Mouse (Mus musculus) thymus, adult 2 months (tissue): ENCODE results near the gene Poglut1. TPM values are rescaled to one million over a fixed set of nuclear protein-coding genes. Genes with fewer than 3 reads are reported as not detected.

ENCODE experiments used
- DNase-seq: peaks from one replicate; pipeline ENCODE4 v3.0.0; 2021
- H3K27ac ChIP-seq: fragments of 200-500 bp; 2 replicates; pipeline ENCODE4 v1.5.1; 2012; ENCODE audit warnings: low read length, control low read depth; ENCODE audit not compliant: control insufficient read depth, insufficient read depth
- H3K27me3 ChIP-seq: fragments of 200-500 bp; 2 replicates; pipeline ENCODE4 v1.6.1; 2012; ENCODE audit warnings: mild to moderate bottlenecking, low read length, moderate library complexity, mixed read lengths; ENCODE audit not compliant: control insufficient read depth, insufficient read depth
- H3K36me3 ChIP-seq: fragments of 200-500 bp; 2 replicates; pipeline ENCODE4 v1.6.1; 2012; ENCODE audit warnings: mild to moderate bottlenecking, low read length, moderate library complexity; ENCODE audit not compliant: control insufficient read depth, insufficient read depth
- H3K4me1 ChIP-seq: fragments of 200-500 bp; replicated peaks from 2 replicates; pipeline ENCODE4 v1.6.1; 2012; ENCODE audit warnings: low read length; ENCODE audit not compliant: control insufficient read depth, insufficient read depth
- H3K4me3 ChIP-seq: fragments of 200-500 bp; 2 replicates; pipeline ENCODE4 v1.5.1; 2012; ENCODE audit warnings: mild to moderate bottlenecking, low read length, control low read depth, moderate library complexity; ENCODE audit not compliant: control insufficient read depth, insufficient read depth
- CTCF ChIP-seq: fragments of 200-500 bp; IDR thresholded peaks from 2 replicates; pipeline ENCODE4 v1.5.1; 2012; ENCODE audit warnings: mild to moderate bottlenecking, control low read depth, low read length, moderate library complexity, borderline replicate concordance; ENCODE audit not compliant: control insufficient read depth, poor library complexity, insufficient read depth; ENCODE audit errors: extremely low read depth
- POLR2A ChIP-seq: fragments of 200-500 bp; IDR thresholded peaks from 2 replicates; pipeline ENCODE4 v1.6.1; 2012; ENCODE audit warnings: mild to moderate bottlenecking, low read length, control low read depth, moderate library complexity; ENCODE audit not compliant: control insufficient read depth, poor library complexity, insufficient read depth; ENCODE audit errors: extremely low read depth
- whole genome bisulfite sequencing: fragments of 180-500 bp; shearing (Covaris S2); methylation state at CpG from one replicate; pipeline ENCODE4 v1.1.7; 2018; 5-methylcytosine and 5-hydroxymethylcytosine counted together
- polyA plus RNA-seq: library from polyadenylated mRNA; depleted of rRNA; stranded (reverse); fragments of >200 nt; gene quantifications from 2 replicates; pipeline ENCODE4 v1.2.3, GENCODE M21; 2012

Poglut1 gene
- polyA plus RNA-seq, 1 experiment = 34.8 TPM

DNA sequence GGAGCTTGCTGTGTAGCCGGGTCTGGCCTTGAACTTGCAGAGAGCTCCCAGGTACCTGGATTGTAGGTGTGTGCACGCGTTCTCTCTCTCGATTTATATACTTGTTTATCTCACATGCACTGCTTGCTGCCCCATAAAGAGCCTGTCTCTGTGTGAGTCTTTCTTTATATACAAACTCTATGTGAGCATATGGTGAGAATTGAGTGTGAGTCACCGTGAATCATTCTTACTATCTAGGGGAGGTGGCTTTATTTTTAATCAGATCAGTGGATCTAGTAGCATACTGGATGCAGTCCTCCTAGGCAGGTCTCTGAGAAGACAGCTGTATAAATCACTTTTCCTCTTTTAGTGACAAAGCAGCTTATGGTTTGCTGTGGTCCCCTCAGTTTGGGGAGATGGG, 18.1 kb upstream of the Poglut1 start:
- Histone ChIP-seq H3K27me3 (no peaks in the 10 kb centered on the region), H3K4me3 (no peak overlapping the region), H3K4me1 (peaks cover under 1% of the 10 kb centered on the region; the same call in 1 of the 2 replicates), H3K27ac (no peak overlapping the region), H3K36me3 (peaks cover 24% of the 10 kb centered on the region)
- DNase-seq = no peak
- 96% methylated on average over 5 of the region's 5 CpGs for WGBS
- TF ChIP-seq POLR2A = no peak
- no peak for TF ChIP-seq CTCF

DNA sequence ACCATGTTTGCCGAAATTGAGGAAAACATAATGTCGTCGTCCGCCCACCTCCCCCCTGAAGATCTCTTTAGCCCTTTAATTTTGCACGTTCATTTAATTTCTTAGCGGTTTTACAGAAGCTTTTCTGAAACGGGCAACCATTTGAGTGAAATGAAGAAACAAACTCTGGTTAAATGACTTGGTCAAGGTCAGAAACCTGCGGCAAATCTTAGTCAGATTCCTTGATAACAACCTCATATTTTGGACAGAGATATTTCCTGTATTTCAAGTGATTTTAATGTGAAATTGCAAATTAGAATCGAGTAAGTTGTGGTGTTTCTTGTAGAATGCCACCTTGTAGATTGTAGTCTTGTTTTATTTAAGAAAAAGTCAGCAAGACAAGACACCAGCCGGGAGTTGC, 13.5 kb upstream of the Poglut1 start:
- Histone ChIP-seq H3K36me3 (peaks cover 14% of the 10 kb centered on the region; the same call in 1 of the 2 replicates), H3K27ac (no peak overlapping the region), H3K27me3 (no peaks in the 10 kb centered on the region), H3K4me3 (no peak overlapping the region), H3K4me1 (peaks cover 3% of the 10 kb centered on the region; the same call in 1 of the 2 replicates)
- no peak for DNase-seq
- TF ChIP-seq POLR2A (no peak), CTCF (no peak)
- WGBS = 36% methylated on average over 10 of the region's 10 CpGs

DNA sequence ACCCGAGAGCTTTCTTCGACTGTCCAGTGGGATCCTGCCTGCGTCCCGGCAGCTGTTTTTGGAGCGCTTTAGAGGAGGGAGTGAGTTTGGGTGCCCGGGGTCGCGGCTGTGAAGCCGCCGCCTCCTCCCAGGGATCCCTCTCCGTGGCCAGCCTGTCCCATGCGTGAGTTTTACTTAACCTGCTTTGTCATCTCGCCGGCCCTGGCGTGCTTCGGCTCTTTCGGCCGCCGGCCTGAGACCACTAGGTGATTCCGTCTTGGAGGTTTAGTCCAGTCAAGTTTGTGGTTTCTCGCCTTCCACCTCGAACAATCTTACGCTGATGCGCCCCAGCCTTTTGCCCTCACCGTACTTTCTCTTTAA, 12.9 kb upstream of the Poglut1 start:
- Histone ChIP-seq H3K27ac (peak overlapping the region; percentile 6; the same call in 1 of the 2 replicates), H3K36me3 (peaks cover 9% of the 10 kb centered on the region; the same call in 1 of the 2 replicates)
- WGBS = under 1% methylated on average over 25 of the region's 25 CpGs

DNA sequence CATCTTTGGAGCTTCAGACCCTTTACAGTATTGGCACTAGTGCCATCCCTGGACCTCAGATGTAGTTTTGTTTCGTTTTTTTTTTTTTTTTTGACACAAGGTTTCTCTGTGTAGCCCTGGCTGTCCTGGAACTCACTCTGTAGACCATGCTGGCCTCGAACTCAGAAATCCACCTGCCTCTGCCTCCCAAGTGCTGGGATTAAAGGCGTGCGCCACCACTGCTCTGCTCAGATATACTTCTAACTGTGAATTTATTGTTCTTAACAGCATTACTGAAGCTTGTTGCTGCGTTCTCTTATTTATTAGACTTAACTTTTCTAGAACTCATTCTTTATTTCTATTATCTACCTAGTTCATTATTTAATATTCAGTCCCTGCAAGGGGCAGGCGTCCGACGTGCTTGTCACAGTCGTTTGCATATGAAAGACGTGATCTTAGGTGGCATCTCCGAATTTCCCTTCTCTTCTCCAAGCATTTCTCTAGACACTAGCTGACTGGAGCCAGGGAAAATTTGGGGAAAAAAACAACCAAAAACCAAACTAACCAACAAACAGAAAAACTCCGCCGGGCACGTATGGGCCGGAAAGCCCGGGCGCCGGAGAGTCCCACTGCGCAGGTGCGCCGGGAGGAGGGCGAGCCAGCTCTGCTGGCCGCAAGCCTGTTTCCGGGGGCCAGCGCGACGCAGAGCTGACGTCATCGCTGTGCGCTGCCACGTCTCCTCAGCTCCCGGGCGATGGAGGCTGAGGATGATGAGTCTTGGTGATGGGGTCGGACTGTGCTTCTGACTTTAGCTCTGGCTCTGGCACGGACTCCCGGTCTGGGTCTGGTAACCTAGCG, 12.3 kb upstream of the Poglut1 start:
- peak; percentile 93 for DNase-seq
- peaks cover 5% of the 10 kb centered on the region; the same call in 1 of the 2 replicates for H3K36me3 ChIP-seq
- peak; percentile 79 for TF ChIP-seq POLR2A
- TF ChIP-seq CTCF = no peak
- H3K4me1 ChIP-seq = peaks cover 3% of the 10 kb centered on the region; the same call in 1 of the 2 replicates
- no peaks in the 10 kb centered on the region for H3K27me3 ChIP-seq
- peak overlapping the region; percentile 28; the same call in 1 of the 2 replicates for H3K27ac ChIP-seq
- H3K4me3 ChIP-seq = peak overlapping the region; percentile 82
- WGBS = 7% methylated on average over 37 of the region's 37 CpGs

More for the DNA sequence above, 12.9 kb upstream of the Poglut1 start:
- H3K4me3 ChIP-seq = peak overlapping the region; percentile 82
- peaks cover 3% of the 10 kb centered on the region; the same call in 1 of the 2 replicates for H3K4me1 ChIP-seq
- TF ChIP-seq CTCF (no peak), POLR2A (no peak)
- H3K27me3 ChIP-seq = no peaks in the 10 kb centered on the region
- no peak for DNase-seq

DNA sequence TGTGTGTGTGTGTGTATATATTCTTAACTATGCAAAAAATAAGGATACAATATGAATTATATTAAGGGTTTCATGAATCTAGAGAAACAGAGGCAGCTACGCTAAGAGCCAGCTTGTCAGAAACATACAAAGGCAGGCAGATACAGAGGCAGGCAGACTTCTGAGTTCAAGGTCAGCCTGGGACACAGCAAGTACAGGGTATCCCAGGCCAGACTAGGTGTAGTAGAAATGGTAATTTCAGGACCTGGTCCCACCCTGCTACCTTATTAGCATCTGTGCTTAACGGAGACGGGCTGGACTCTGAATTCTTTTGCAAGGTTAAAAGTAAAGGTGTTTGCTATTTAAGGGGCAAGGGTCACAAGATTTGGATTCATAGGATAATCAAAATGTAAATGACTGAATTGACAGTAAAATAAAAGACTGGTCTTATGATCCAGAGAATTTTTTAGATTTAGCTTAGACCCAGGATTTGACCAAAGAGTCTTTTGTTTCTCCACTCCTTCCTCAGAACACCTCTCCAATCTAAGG, 8.2 kb upstream of the Poglut1 start, which contains the start of gene Tmem39a:
Gene Tmem39a (plus strand): TSS at position 478 of the 528 bp plus-strand sequence.
- WGBS = 93% methylated on average over 3 of the region's 3 CpGs
- TF ChIP-seq CTCF (no peak), POLR2A (no peak)
- no peak for DNase-seq
- no peaks in the 10 kb centered on the region for H3K36me3 ChIP-seq
- H3K27me3 ChIP-seq = no peaks in the 10 kb centered on the region
- H3K27ac ChIP-seq = no peak within 1 kb of the TSS
- H3K4me1 ChIP-seq = peaks cover 3% of the 10 kb centered on the region; the same call in 1 of the 2 replicates
- H3K4me3 ChIP-seq = no peak within 1 kb of the TSS

DNA sequence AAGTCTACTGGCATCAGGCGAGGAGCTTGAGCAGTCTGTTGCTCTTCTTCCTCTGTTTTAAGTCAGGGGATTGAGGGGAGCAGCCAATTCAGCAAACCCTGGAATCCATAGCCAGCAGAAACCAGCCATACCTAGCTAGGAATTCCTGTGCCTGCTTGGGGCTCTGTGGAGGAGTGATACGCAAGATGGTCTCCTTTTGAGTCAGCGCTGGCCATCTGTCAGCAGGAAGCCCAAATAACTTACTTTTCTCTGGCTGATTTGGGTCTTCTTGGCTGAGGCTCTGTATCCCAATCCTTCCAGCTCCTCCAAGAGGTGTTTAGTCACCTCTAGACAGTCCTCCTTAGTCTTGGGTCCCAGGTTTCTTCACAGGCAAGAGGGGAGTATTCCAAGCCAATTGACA, 5.9 kb upstream of the Poglut1 start:
- TF ChIP-seq POLR2A = no peak
- TF ChIP-seq CTCF = no peak
- Histone ChIP-seq H3K36me3 (no peaks in the 10 kb centered on the region), H3K27me3 (no peaks in the 10 kb centered on the region), H3K4me3 (no peak overlapping the region), H3K4me1 (no peaks in the 10 kb centered on the region), H3K27ac (no peak overlapping the region)
- no peak for DNase-seq
- 92% methylated on average over 3 of the region's 3 CpGs for WGBS
